Mouse (Mus musculus): ENCODE results near the gene Cyth3.

GRCm38 (mm10) chr5:143632674-143633557, 10.7 kb downstream of the Cyth3 start:
- TF ChIP-seq CTCF (conservative IDR thresholded peaks at IDR 0.05; ENCODE audit: low read length) = no peak
- no peak for TF ChIP-seq NANOG (IDR thresholded peaks at IDR 0.05; ENCODE audit: borderline replicate concordance, low read length)
- no peak for TF ChIP-seq POU5F1 (IDR thresholded peaks at IDR 0.05; ENCODE audit: borderline replicate concordance, low read length)

All from E14TG2a.4 (cell line).